Mouse (Mus musculus) CH12.LX (cell line): ENCODE data around the gene Sin3a. TPM values are rescaled to one million over a fixed set of nuclear protein-coding genes. Genes with fewer than 3 reads are reported as not detected.
A peak's percentile ranks its signal among the peaks of the same experiment; 100 is the strongest.

ENCODE experiments used
- DNase-seq: peaks from one replicate; pipeline ENCODE4 v3.0.0-alpha.2; 2013; ENCODE audit errors: extremely low read depth
- H3K27ac ChIP-seq: 2 replicates; pipeline ENCODE4 v1.5.1; 2012; ENCODE audit warnings: low read depth, mild to moderate bottlenecking, control low read depth, moderate library complexity; ENCODE audit not compliant: insufficient read depth
- H3K27me3 ChIP-seq: replicated peaks from 2 replicates; pipeline ENCODE3; 2012; ENCODE audit warnings: inconsistent platforms
- H3K36me3 ChIP-seq, 2 experiments: replicated peaks in 1 of 2; 2 replicates each; pipeline versions ENCODE3 to v1.6.1; 2012; ENCODE audit warnings: inconsistent platforms in 1 of 2, low read length in 1 of 2, mild to moderate bottlenecking in 1 of 2, mixed read lengths in 1 of 2, moderate library complexity in 1 of 2; ENCODE audit not compliant: control insufficient read depth in 1 of 2, insufficient read depth in 1 of 2
- H3K4me1 ChIP-seq, 2 experiments: 2 replicates each; pipeline ENCODE4 v1.6.1; 2012; ENCODE audit warnings: inconsistent platforms in 1 of 2, moderate library complexity in 1 of 2; ENCODE audit not compliant: insufficient read depth in 2 of 2, control insufficient read depth in 1 of 2
- H3K4me2 ChIP-seq: 2 replicates; pipeline ENCODE4 v1.6.1; 2012; ENCODE audit warnings: low read depth, mild to moderate bottlenecking, control low read depth; ENCODE audit not compliant: poor library complexity, insufficient read depth, severe bottlenecking
- H3K4me3 ChIP-seq, 3 experiments: fragments of 150-350 bp in 1 of 3; sonication (generic) in 1 of 3; replicated peaks in 1 of 3; 2 replicates each; pipeline versions ENCODE3 to v1.5.1; 2011 to 2012; ENCODE audit warnings: low read depth in 2 of 3, low read length in 2 of 3, mild to moderate bottlenecking in 2 of 3, moderate library complexity in 2 of 3, control low read depth in 1 of 3, improper control_type of control experiment in 1 of 3, inconsistent platforms in 1 of 3, mixed read lengths in 1 of 3; ENCODE audit not compliant: poor library complexity in 1 of 3
- H3K79me2 ChIP-seq: replicated peaks from 2 replicates; pipeline ENCODE4 v1.6.1; 2012; ENCODE audit warnings: mild to moderate bottlenecking, moderate library complexity; ENCODE audit not compliant: control insufficient read depth, poor library complexity, insufficient read depth, severe bottlenecking; ENCODE audit errors: extremely low read depth
- H3K9ac ChIP-seq: 2 replicates; pipeline ENCODE4 v1.6.1; 2012; ENCODE audit warnings: low read depth, mild to moderate bottlenecking, control low read depth, moderate library complexity; ENCODE audit not compliant: insufficient read depth
- H3K9me3 ChIP-seq: replicated peaks from 2 replicates; pipeline ENCODE3; 2012; ENCODE audit warnings: low read length, inconsistent platforms, mixed read lengths
- BHLHE40 ChIP-seq: IDR thresholded peaks from 2 replicates; pipeline ENCODE4 v1.6.1; 2011; ENCODE audit warnings: mild to moderate bottlenecking, low read depth, low read length, improper control_type of control experiment
- CHD1 ChIP-seq: IDR thresholded peaks from 2 replicates; pipeline ENCODE4 v1.6.1; 2012; ENCODE audit warnings: low read depth, low read length, improper control_type of control experiment, inconsistent platforms
- CTCF ChIP-seq, 2 experiments: IDR thresholded peaks in 1 of 2; conservative IDR thresholded peaks in 1 of 2; 2 replicates each; pipeline ENCODE4 v1.5.1; 2011 to 2012; ENCODE audit warnings: low read depth in 2 of 2, low read length in 2 of 2, improper control_type of control experiment in 1 of 2, inconsistent platforms in 1 of 2, mild to moderate bottlenecking in 1 of 2, moderate library complexity in 1 of 2
- E2F4 ChIP-seq: IDR thresholded peaks from 2 replicates; pipeline ENCODE4 v1.6.1; 2011; ENCODE audit warnings: low read depth, low read length, improper control_type of control experiment; ENCODE audit not compliant: insufficient replicate concordance
- ELF1 ChIP-seq: IDR thresholded peaks from 2 replicates; pipeline ENCODE4 v1.6.1; 2014; ENCODE audit warnings: low read depth, mild to moderate bottlenecking, inconsistent platforms, low read length, improper control_type of control experiment
- EP300 ChIP-seq: IDR thresholded peaks from 2 replicates; pipeline ENCODE4 v1.6.1; 2011; ENCODE audit warnings: low read length, improper control_type of control experiment
- ETS1 ChIP-seq: conservative IDR thresholded peaks from 2 replicates; pipeline ENCODE4 v1.6.1; 2012; ENCODE audit warnings: low read depth, mild to moderate bottlenecking, inconsistent platforms, low read length, improper control_type of control experiment, moderate library complexity
- IRF4 ChIP-seq: IDR thresholded peaks from 2 replicates; pipeline ENCODE4 v1.6.1; 2014; ENCODE audit warnings: low read depth, mild to moderate bottlenecking, inconsistent platforms, low read length, improper control_type of control experiment
- JUND ChIP-seq: conservative IDR thresholded peaks from 2 replicates; pipeline ENCODE4 v1.6.1; 2011; ENCODE audit warnings: low read depth, low read length, improper control_type of control experiment
- KAT2A ChIP-seq: IDR thresholded peaks from 2 replicates; pipeline ENCODE4 v1.6.1; 2012; ENCODE audit warnings: low read length, improper control_type of control experiment, inconsistent platforms; ENCODE audit not compliant: insufficient replicate concordance
- MAFK ChIP-seq: IDR thresholded peaks from 2 replicates; pipeline ENCODE4 v1.6.1; 2011; ENCODE audit warnings: low read length, improper control_type of control experiment; ENCODE audit not compliant: insufficient replicate concordance
- MAX ChIP-seq: IDR thresholded peaks from 2 replicates; pipeline ENCODE4 v1.6.1; 2011; ENCODE audit warnings: low read length, improper control_type of control experiment
- MEF2A ChIP-seq: IDR thresholded peaks from 2 replicates; pipeline ENCODE4 v1.6.1; 2014; ENCODE audit warnings: low read depth, mild to moderate bottlenecking, inconsistent platforms, low read length, improper control_type of control experiment, borderline replicate concordance
- NELFE ChIP-seq: IDR thresholded peaks from 2 replicates; pipeline ENCODE4 v1.6.1; 2011; ENCODE audit warnings: low read depth, low read length, improper control_type of control experiment
- NRF1 ChIP-seq: IDR thresholded peaks from 2 replicates; pipeline ENCODE4 v1.6.1; 2014; ENCODE audit warnings: low read depth, mild to moderate bottlenecking, inconsistent platforms, low read length, improper control_type of control experiment, moderate library complexity
- POLR2AphosphoS2 ChIP-seq: IDR thresholded peaks from 2 replicates; pipeline ENCODE4 v1.6.1; 2011; ENCODE audit warnings: low read depth, low read length, improper control_type of control experiment
- RCOR1 ChIP-seq: conservative IDR thresholded peaks from 2 replicates; pipeline ENCODE4 v1.6.1; 2012; ENCODE audit warnings: low read depth, mild to moderate bottlenecking, inconsistent platforms, low read length, improper control_type of control experiment
- TBP ChIP-seq: conservative IDR thresholded peaks from 2 replicates; pipeline ENCODE4 v1.6.1; 2011; ENCODE audit warnings: low read depth, low read length, improper control_type of control experiment
- TCF12 ChIP-seq: IDR thresholded peaks from 2 replicates; pipeline ENCODE4 v1.6.1; 2014; ENCODE audit warnings: low read depth, mild to moderate bottlenecking, inconsistent platforms, low read length, improper control_type of control experiment
- USF2 ChIP-seq: conservative IDR thresholded peaks from 2 replicates; pipeline ENCODE4 v1.6.1; 2011; ENCODE audit warnings: low read depth, low read length, improper control_type of control experiment
- ZC3H11A ChIP-seq: IDR thresholded peaks from 2 replicates; pipeline ENCODE4 v1.6.1; 2012; ENCODE audit warnings: low read depth, mild to moderate bottlenecking, inconsistent platforms, low read length, improper control_type of control experiment
- ZMIZ1 ChIP-seq: IDR thresholded peaks from 2 replicates; pipeline ENCODE4 v1.6.1; 2012; ENCODE audit warnings: low read depth, mild to moderate bottlenecking, inconsistent platforms, low read length, improper control_type of control experiment
- ZNF384 ChIP-seq: IDR thresholded peaks from 2 replicates; pipeline ENCODE4 v1.6.1; 2012; ENCODE audit warnings: low read depth, low read length, improper control_type of control experiment, inconsistent platforms
- dilution Hi-C: fragments of 300-500 bp; cut with MboI; formaldehyde crosslinking; loops from 2 replicates; pipeline ENCODE4 v1.14.3; 2020; ENCODE audit warnings: low sequenced_read_pairs; ENCODE audit not compliant: extremely low pct_unique_long_range_greater_than_20kb, extremely low pct_ligation_motif_present
- in situ Hi-C: fragments of 300-500 bp; cut with MboI; formaldehyde crosslinking; loops from 3 replicates; pipeline ENCODE4 v1.14.3; 2019; ENCODE audit warnings: low sequenced_read_pairs, low pct_ligation_motif_present, low pct_unique_long_range_greater_than_20kb, mixed read lengths
- polyA plus RNA-seq: library from polyadenylated mRNA; unstranded; fragments of >175 nt; gene quantifications from 2 replicates; pipeline ENCODE4 v1.2.1, GENCODE M21; 2012; ENCODE audit warnings: low read depth; ENCODE audit not compliant: insufficient read length
- total RNA-seq, 2 experiments: library from RNA; depleted of rRNA; stranded (reverse); fragments of 300-350 nt in 1 of 2; fragments of >200 nt in 1 of 2; gene quantifications; 2 replicates each; pipeline ENCODE4 v1.2.3; 2012 to 2014

The Sin3a gene
- total and polyA plus RNA-seq, 3 experiments, result 23.0 to 32.1 (median 28.7) TPM

DNA sequence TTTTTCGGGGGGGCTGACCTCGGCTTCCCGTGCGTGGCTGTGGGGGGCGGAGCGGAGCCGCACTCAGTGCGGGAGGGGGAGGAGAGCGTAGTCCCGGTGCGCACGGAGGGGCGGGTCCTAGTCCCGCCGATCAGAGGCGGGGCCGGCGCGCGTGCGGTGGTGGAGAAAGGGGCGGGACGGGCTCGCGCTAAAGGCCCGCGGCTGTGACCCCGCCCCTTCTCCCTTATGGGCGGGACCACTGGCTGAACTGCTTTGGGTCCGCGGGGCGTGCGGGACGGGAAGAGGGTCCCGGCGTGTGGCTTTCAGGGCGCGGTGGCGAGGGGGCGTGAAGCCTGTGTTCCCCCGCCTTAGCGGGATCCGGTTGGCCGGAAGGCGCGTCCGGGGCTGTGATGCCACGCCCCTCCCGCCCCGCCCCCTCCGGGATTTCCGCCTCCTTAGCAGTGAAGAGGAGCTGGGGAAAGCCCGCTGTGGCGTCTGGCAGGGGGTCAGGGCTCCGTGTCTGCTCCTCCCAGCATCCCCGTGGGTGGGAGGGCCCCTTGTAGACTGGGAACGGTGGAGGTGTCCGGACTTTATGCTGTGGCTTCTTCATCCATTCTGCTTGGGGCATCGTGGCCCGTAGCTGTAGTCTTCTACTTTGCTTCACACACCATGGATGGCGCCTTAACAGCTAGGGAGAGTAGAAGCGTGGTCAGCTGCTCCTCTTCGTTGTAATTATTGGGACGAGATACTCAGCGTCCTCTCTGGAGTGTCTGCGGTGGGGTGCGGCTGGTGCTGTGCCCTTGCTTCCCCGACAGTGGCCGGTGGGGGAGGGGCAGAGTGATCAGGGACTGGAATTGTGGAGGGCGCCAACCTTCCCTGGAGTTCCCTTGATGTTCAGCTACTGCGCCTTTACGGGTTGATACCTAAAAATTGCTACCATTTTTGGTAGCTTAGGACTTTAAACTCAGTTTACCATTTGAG lies 5.1 kb downstream of the Sin3a start (continued):
- TF ChIP-seq NRF1, result peak; percentile 37; the same call in 1 of the 2 replicates

DNA sequence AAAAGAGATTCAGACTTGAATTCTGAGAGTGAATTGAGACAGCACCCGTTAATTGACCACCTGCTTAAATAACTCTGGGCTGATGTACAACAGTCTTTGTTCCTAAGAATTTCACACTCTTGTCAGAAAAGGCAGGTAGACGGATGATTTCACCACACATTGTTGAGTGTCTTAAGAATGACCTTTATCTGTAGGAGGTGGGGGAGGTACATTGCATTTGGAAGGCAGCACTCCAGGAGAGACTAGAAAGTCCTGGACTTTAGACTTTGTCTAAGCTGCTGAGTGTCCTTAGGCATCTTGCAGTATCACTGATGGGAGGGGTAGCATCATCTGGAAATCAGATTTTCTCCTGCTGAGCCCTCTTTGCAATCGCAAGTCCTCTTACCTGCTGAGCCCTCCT lies 10.4 kb downstream of the Sin3a start:
- in situ Hi-C loops, result no loop called here
- H3K36me3 ChIP-seq, result peaks cover 9 to 74% of the 10 kb centered on the region in 2 experiments

DNA sequence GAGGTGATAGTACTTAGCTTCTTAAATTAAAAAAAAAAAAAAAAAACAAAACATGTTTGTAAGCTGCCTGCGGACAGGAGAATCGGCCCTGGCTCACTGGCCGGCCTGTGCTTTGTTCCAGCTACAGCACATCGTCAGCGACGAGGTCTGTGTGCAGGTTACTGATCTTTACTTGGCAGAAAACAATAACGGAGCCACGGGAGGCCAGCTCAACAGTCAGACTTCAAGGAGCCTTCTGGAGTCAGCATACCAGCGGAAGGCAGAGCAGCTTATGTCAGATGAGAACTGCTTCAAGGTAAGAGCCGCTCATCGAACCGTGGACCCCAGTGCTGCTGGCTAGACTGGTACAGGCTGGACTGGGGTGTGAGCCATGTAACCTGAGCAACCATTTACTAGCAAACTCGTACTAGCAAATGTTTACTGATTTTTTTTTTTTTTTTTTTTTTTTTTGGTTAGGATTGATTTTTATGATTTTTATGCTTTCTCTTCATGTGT lies 45.5 kb downstream of the Sin3a start:
- no peaks in the 10 kb centered on the region; the same call in 1 of the 2 replicates for H3K79me2 ChIP-seq
- no peaks in the 10 kb centered on the region for H3K9me3 ChIP-seq
- in situ Hi-C loops (no loop called here), dilution Hi-C loops (no loop called here)
- TF ChIP-seq CTCF (conservative IDR thresholded peaks at IDR 0.05 in 1 of 2, IDR thresholded peaks at IDR 0.05 in 1 of 2; ENCODE audit: low read depth in 2 of 2, low read length in 2 of 2) (no peak), BHLHE40 (no peak), NELFE (no peak), ZNF384 (no peak), ZMIZ1 (no peak), TBP (no peak), RCOR1 (no peak), MEF2A (no peak), NRF1 (no peak), ZC3H11A (no peak), USF2 (no peak), JUND (no peak), ELF1 (no peak), EP300 (no peak), KAT2A (no peak), MAX (no peak), CHD1 (no peak), ETS1 (no peak), E2F4 (no peak), MAFK (no peak)
- no peak overlapping the region for H3K4me2 ChIP-seq
- no peak overlapping the region for H3K9ac ChIP-seq
- H3K27ac ChIP-seq, result no peak overlapping the region
- no peaks in the 10 kb centered on the region for H3K27me3 ChIP-seq
- peaks cover 0 to 19% of the 10 kb centered on the region in 2 experiments; a peak in 2 of 4 replicates for H3K4me1 ChIP-seq
- H3K36me3 ChIP-seq, result peaks cover 48 to 90% of the 10 kb centered on the region in 2 experiments
- H3K4me3 ChIP-seq, result no peak overlapping the region
- no peak for DNase-seq

More for the DNA sequence above, 10.4 kb downstream of the Sin3a start:
- H3K9ac ChIP-seq, result no peak overlapping the region
- TF ChIP-seq IRF4 (no peak), BHLHE40 (no peak), CTCF (conservative IDR thresholded peaks at IDR 0.05 in 1 of 2, IDR thresholded peaks at IDR 0.05 in 1 of 2; ENCODE audit: low read depth in 2 of 2, low read length in 2 of 2) (no peak), ETS1 (no peak), TCF12 (no peak), NELFE (no peak), ZMIZ1 (no peak), ZC3H11A (no peak), POLR2AphosphoS2 (no peak)
- TF ChIP-seq, all 38 proteins: peak for 0
- H3K4me1 ChIP-seq, result peaks cover 0 to 24% of the 10 kb centered on the region in 2 experiments; a peak in 2 of 4 replicates
- no peaks in the 10 kb centered on the region for H3K9me3 ChIP-seq
- dilution Hi-C loops, result no loop called here
- H3K79me2 ChIP-seq, result peaks cover 69% of the 10 kb centered on the region
- DNase-seq, result no peak
- no peak overlapping the region for H3K4me3 ChIP-seq
- H3K27ac ChIP-seq, result no peak overlapping the region
- no peak overlapping the region for H3K4me2 ChIP-seq
- no peaks in the 10 kb centered on the region for H3K27me3 ChIP-seq
